Mouse (Mus musculus): ENCODE results near the gene Slit1.

DNA sequence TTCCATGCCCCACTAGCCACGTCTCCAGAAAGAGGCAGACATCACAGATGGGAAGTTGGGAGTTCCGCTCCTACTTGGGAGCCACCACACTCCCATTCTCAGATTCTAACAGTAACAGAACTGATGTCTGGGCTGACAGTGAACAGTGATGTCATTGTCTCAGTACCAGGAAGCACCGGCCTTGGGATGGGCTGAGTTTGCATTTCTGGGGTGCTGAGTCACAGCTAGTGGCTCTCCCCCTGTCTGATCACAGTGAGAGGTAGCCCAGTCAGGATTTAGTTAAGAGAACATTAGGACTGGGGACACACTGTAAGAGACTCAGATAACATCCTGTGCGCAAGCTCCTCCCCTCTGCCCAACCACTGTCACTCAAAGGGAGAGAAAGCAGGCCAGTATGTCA is 69.1 kb downstream of the Slit1 start:
- TF ChIP-seq POLR2A (IDR thresholded peaks at IDR 0.05; ENCODE audit: control insufficient read depth, extremely low read depth, insufficient read depth, low read length, poor library complexity) (no peak), CTCF (IDR thresholded peaks at IDR 0.05; ENCODE audit: borderline replicate concordance, control insufficient read depth, extremely low read depth, insufficient read depth, low read length, poor library complexity) (no peak)
